Mouse (Mus musculus) cerebellum, adult 11-12 months (tissue): Measurements from ENCODE around the gene Ccs.
A peak's percentile ranks its signal among the peaks of the same experiment; 100 is the strongest.
"Not testable (repeated sequence)": the region's sequence is repeated elsewhere in the genome, so short reads cannot be mapped to it uniquely, and the experiment has no call there.

Experiments
- DNase-seq: peaks from one replicate; pipeline ENCODE4 v3.0.0; 2022

The Ccs gene

DNA sequence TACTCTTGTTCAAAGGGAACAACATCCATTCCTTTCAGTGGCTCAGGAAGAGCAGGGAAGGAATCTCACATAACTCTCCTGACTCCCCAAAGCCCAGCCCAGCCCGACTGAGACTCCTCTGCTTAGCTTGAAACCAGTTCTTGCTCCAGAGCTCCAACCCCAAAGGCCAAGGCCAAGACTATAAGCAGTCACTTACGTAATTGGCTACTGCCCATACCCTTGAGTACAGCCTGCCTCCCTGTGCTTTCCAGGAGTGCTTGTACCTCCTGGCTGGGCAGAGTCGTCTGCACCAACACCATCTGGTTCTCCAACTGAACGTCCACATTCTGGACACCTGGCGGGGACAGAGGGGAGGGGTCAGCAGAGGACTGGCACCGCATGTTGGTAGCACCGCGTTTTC, 5.2 kb downstream of the Ccs start:
- DNase-seq: no peak

DNA sequence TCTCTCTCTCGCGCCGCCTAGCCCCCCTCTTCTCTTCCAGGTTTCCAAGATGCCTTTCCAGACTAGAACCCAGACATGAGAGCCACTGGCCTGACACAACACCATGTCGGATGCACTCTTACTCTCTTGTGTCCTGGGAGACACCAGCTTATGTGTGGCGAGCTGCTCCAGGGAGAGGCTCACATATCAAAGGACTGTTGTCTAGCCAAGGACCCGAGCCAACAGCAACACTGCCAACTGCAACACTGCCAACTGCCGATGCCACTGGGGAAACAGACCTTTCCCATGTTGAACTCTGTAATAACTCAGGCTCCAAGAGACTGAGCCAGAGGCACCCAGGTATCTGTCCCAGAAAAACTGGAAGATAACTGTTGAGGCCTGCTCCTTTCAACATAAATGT, 10.0 kb downstream of the Ccs start:
- DNase-seq: peak; percentile 80

DNA sequence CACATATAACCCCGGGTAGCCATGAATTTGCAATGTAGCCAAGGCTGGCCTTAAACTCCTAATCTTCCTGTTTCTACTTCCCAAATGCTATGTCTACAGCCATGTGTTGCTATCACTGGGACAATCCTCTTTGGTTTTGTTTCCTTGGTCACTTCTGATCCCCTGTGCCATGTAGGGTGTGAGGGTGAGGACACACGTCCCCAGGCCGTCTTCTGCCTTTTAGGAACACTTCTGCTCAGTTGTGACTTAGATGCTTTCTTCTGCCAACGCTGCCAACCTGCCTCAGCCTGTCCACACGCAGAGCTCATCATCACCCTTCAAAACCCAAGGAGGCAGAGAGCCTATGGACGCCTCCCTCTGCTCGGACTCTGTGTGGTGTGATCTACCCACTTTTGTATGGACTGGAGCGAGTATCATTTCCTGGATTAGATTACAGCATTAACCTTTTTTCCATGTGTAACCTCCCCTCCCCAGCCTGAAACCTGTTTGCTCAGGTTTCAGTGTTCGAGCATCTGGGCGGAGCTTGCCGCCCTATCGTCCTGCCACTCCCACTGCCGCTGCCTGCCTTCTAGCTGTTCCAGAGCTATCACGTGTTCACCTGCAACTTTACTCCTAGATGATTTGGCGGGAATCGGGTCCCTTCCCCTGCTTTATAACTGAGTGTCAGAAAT, 10.6 kb downstream of the Ccs start:
- no peak for DNase-seq

DNA sequence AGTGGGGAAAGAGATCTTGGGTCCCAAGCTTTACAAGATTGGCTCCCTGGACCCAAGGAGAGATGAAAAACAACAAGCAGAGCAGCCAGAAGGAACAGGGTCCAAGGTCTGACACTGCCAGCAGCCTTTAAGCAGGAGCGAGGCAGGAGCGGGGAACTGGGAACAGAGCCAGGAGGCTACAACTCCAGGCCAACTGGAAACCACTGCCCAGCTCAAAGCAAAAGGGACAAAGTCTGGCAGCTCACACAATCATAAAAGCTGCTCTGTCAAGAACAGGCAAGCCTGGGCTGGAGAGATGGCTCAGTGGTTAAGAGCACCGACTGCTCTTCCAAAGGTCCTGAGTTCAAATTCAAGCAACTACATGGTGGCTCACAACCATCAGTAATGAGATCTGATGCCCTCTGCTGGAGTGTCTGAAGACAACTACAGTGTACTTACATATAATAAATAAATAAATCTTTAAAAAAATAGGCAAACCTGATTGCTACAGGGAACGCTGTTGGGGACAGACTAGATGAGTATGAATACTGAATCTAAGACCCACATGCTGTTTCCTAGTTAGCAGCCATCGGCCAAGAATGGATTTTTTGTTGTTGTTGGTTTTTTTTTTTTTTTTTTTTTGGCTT, 18.3 kb downstream of the Ccs start:
- peak; percentile 54 for DNase-seq

DNA sequence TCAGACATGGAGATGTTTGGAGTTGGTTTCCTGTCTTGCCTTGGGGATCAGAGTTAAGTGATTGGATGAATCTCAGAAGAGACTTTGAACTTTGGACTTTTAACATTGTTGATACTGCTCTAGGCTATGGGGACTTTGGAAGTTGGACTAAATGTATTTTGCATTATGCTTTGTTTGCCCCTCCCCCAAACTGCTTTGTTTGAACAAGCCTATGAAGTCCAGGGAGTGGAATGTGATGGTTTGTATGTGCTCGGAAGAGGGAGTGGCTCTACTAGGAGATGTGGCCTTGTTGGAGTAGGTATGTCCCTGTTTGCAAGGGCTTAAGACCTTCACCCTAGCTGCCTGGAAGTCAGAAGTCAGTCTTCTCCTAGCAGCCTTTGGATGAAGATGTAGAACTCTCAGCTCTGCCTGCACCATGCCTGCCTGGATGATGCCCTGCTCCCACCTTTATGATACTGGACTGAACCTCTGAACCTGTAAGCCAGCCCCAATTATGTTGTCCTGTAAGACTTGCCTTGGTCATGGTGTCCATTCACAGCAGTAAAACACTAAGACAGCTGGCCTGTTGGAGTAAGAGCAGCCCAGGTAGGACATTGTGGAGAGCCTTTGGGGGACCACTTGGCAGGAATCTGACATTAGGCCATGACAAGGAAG, 21.8 kb downstream of the Ccs start:
- no peak for DNase-seq

DNA sequence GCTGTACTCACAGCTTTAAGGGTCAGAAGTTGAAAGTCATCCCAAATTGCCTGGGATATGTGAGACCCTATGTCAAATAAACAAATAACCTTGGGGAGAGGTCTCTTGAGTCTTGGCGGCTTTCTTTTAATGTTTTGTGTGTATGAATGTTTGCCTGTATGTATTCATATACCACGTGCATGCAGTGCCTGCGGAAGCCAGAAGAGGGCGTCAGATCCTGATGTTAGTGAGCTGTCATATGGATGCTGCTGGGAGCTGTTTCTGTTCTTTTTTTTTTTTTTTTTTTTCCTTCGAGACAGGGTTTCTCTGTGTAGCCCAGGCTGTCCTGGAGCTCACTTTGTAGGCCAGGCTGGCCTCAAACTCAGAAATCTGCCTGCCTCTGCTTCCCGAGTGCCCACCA, 26.1 kb downstream of the Ccs start:
- no peak for DNase-seq

DNA sequence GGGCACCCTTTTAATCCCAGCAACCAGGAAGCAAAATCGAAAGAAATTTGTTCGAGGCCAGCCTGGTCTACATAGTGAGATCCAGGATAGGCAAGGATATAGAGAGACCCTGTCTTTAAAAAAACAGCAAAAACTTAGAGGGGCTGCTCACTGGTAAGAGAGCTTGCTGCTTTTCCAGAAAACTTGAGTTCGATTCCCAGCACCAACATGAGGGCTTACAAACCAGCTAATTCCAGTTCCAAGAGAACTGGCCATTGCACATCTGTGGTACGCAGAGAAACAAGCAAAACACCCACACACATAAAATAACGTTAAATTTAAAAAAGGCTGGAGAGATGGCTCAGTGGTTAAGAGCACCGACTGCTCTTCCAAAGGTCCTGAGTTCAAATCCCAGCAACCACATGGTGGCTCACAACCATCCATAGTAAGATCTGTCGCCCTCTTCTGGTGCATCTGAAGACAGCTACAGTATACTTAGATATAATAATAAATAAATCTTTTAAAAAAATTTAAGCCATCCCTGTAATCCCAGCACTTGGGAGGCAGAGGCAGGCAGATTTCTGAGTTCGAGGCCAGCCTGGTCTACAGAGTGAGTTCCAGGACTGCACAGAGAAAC, 26.7 kb downstream of the Ccs start:
- DNase-seq: not testable (repeated sequence)

DNA sequence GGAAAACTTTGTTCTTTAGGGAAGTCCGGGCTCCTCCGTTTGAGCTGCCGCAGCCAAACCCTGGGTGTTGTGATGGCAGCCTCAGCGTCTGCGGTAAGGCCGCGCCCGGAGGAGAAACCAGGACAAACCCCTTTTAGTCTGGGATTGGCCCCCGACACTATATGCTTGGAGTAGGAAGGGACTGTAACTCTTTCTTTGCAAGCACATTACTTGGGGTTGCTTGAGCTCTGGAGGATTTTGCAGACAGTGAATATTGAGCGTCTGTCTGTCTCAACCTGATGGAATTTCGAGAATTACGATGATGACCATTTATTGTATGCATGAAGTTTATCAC, 27.3 kb downstream of the Ccs start:
- no peak for DNase-seq

DNA sequence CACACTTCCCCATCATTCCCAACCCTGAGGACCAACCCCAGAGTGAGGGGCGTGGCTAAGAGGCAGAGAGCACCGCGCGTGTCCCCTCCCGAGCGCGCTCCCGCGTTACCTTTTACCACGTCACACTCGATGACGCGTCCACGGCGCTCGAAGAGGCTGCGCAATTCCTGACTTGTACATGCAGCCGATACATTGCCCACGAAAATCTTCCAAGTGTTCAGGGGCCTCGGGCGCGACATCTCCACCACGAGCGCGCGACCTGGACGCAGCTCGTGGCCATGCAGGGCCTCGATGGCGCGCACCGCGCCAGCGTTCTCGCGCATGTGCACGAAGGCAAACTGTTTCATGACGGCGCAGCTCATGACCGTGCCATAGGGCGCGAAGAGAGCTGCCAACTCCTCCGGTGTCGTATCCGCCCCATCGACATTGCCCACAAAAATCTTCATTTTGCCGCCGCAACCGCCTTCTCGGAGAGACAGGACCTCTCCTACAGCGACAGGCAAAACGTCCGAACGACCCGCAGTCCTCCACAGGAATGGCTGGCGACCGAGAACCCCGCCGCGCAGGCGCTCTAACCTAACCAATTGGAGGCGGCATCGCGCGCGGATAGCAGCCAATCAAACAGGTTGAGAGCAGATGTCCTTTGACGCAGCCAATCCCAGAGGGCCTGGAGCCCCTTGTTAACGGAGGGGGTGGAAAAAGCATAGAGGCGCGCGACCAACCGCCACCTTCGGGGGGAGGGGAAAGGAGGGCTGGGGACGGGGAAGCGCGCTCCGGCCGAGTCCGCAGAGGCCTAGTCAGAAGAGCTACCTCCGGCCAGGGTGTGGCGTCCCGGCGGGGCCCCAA, 27.8 kb downstream of the Ccs start, which contains the start of the genes Gm21992 and Rbm14:
Gene Gm21992, minus strand, starts transcription at position 550 of the 846 bp plus-strand sequence.
Gene Rbm14, minus strand, starts transcription at position 572 of the 846 bp plus-strand sequence.
- DNase-seq: peak; percentile 99

DNA sequence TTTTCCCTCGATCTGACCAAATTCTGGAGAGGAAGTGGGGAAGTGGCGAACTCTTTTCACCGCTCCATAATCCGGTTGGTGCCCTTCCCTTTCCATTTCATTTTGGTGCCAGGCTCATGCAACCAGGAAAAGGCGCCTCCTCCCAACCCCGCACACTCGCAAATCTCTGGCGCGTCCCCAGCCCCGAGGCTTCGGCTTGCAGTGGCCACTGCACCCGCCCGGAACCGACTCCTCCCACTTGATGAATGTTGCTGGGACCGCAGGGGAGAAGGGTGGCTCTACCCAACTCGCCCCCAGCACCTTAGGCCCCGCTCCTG, 28.4 kb downstream of the Ccs start:
- DNase-seq: no peak

DNA sequence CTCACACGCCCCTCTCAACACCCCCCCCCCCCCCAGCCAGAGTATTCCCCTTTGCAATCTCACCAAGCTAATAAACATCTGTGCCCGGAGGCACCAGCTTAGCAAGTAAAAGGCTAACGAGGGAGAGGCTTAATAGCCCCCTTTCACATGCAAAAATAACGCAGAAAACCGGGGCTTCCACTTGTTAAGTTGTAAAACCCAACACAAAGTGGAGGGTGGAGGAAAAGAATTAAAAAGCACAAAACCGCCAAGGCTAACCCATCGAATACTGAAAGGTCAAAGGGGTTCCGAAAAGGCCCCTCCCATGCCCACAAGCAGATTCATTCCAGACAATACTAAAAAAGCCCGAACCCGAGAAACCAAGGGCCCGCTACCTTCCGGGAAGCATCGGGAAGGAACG, 28.8 kb downstream of the Ccs start:
- no peak for DNase-seq

DNA sequence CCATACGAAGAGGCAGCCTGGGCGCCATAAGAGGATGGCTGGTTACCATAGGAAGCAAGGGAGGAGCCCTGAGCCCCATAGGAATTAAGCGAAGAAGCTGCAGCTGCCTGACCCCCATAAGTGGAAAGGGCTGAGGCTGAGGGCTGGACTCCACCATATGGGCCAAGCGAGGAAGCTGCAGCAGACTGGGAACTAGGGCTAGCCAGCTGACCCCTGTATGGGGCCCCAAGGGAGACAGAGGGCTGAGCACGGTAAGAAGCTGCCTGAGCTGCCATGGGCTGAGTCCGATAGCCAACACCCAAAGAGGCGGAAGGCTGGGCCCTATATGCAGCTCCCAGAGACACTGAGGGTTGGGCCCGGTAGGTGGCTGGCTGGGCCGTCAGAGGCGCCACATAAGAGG, 35.8 kb downstream of the Ccs start:
- DNase-seq: no peak

DNA sequence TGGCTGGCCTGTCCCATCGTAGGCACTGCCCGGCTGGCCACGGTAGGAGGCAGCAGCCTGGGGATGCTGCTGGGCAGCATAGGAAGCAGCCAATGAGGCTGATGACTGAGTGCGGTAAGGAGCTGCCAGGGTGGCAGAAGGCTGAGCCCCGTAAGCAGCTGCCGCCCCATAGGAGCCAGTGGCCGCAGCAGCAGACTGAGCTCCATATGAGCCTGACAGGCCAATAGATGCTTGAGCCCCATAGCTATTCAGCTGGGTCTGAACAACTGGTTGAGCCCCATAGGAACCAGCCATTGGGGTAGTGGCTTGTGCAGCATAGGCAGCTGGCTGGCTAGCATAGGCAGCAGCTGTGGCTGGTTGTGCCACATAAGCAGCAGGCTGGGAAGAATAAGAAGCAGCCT, 36.4 kb downstream of the Ccs start:
- peak; percentile 70 for DNase-seq

DNA sequence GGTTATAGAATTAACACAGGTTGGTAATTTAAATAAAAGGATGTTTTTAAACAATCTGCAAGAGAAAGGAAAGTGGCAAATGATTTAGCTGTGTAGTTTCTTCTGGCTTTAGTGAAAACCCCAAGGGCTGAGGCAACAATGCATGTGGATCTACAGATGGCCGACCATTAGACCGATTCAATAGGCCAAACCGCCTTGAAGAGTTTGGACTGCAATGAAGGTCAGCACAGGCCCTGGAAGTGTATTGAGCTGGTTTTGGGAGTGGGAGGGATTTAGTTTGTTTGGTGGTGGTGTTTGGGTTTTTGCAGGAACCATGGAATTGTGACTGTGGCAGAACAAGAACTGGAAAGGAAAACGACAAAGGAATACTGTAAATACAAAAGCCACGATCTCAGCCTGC, 40.0 kb downstream of the Ccs start:
- no peak for DNase-seq

DNA sequence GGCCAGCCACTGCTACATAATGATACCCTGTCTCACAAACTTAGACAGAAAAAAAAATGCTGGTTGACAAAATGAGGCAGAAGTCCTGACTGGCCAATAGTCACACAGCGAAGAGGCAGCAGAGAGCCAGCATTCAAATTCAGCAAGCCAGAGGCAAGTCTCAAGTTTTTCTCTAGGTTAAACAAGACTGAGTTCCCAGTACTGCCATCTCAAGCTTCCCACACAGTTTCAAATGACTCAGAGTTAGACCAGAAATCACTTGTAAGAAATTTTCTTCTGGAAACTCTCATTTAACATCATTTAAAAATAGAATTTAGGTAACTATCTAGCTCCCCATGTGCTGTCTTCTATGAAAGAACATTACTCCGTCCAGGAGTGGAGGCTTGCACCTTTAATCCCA, 41.3 kb downstream of the Ccs start:
- no peak for DNase-seq

DNA sequence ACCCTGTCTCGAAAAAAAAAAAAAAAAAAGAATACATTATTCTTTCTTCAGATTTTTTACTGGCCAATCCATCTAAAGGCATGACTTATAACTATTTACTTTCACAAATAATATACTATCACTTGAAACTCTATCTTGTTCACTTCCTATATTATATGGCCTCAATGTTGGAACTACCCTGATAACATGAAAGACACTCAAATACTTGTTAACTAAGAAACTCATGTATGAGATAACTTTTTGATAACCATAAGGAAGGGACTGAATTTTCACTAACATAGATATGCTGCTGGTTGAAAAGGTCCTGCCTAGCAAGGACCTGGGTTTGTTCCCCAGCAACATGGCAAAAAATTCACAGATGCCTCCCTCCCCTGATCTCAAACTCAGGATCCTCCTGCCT, 43.2 kb downstream of the Ccs start:
- DNase-seq: no peak

DNA sequence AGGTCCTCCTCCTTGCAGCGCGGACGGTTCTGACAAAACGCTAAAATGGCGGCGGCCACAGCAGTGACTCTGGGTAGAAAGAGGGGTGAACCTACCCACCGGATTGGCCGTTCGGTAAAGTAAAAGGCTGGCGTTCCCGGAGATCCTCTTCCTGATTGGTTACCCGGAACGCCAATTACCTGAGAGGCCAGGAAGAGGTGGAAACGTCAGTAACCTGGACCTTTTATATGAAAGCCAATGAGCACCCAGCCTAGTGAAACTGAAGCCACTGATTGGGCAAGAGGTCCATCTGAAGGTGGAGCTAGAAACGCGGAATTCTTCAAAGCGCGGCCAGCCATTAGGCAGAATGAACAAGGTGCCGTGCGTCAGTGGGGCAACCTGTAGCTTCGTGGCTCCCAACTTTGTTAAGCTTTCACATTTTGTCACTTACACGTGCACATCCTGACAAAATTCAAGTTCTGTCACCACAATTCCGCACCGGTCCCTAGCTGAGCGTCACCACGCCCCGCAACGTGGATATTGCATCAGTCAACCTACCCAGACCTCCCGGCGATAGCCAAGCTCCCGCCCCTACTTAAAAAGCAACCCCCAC, 45.2 kb downstream of the Ccs start, which contains the start of gene Rbm4:
Gene Rbm4, minus strand, starts transcription at position 71 of the 592 bp plus-strand sequence.
- peak; percentile 99 for DNase-seq

DNA sequence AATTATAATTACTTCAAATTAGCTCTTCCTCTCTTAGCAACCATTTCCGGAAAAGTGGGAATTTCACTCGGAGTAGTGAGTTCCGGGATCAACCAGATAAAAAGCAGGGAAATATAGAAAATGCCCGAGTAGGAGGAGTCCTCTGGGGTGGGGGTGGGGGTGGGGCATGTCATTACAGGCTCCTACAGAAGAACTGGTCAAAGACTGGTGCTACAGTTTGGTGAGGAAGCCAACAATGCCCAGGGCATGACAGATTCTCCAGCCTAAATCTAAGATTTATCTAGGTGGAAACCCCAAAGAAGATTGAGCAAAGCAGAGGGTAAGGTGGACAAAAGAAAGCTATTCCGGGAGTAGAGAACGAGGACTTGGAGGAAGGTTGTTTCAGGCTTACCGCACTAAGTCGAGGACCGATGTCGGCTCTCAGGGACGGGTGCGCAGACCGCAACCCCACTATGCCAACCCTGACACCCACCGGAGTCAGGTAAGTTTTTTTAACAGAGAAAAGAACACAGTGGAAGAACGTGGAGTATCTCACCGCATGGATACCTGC, 45.8 kb downstream of the Ccs start:
- DNase-seq: no peak

DNA sequence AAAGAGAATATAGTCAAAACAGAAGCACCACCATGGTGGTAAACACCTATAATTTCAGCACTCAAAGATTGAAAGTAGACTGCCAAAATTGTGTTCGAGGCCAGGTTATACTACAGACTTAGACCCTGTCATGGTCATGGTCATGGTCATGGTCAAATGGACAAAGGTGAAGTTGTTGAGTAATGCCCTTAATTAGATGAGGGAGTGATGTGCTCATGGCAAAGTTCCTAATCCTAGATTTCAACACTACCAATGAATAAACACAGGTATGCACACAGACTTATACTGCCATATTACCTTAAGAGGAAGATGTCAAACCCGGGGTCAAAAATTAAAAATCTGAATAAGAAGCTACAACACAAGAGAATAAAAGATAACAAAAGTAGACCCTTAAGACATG, 52.8 kb downstream of the Ccs start:
- DNase-seq: no peak

DNA sequence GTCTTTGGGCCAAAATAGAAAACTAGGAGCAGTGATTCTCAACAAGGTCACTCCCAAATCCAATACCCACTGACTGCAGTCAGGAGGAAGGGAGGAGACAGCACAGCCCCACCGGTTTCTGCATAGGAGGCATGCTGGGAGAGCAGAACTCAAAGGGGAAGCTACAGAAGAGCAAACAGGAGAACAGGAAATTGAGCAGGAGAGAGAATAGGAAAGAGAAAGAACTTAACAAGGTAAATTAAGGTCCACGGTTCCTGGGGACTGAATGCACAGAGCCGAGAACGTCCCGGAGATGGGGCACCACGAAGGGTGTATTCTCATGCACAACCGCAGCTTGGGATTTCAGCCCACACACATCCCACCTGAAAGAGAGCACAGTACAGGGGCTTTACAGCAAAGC, 53.9 kb downstream of the Ccs start:
- DNase-seq: no peak

DNA sequence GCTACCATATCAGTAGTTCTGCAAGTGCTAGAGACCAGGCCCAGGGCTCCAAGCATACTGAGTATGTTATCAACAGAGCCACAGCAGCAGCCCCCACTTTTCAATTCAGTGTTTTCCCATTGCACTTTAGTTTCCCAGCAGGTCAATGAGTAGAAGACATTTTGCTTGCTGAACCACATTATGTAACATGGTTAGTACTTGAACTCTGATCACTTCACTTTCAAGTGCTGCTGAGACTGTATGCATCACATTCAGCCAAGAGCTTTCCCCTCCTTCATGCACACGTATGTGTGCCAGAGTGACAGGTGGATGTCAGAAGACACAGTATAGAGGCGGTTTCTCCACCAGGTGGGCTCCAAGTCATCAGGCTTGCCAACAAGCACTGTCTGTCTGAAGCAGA, 56.2 kb downstream of the Ccs start:
- DNase-seq: no peak
